Mouse (Mus musculus): Measurements from ENCODE around the gene Rere.
"Not testable (repeated sequence)": the region's sequence is repeated elsewhere in the genome, so short reads cannot be mapped to it uniquely, and the experiment has no call there.

Rere gene

DNA sequence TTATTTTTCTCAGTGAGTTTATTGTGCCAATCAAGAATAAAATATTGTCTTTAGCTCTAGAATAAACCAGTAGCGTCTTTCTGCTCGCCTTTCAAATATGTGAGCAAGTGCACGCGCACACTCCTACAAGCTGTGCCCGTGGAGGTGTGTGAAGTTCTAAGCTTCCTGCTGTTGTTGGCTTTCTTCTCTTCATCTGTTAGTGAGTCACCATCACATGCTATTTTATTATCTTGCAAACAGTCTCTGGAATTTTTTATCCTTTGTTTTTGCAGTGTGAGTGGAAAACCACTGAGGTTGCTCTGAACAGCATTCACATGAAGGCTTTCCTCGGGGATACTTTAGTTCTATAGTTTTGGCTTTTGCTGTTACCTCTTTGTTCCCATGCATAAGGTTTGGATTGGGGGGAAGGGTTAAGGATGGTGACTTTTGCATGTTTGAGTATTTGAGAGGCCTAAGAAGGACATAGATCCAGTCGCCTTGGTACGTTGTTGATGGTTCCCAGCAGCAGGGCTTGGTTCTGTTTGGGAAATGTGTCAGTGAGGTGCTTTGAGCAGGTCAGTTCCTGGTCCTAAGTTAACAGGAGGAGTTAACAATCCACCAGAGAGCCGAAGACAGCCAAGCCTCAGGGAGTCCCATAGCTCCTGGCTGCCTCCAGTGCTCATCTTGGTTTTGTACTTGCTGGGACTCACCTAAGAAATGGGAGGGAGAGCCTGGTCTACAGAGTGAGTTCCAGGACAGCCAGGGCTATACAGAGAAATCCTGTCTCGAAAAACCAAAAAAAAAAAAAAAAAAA lies 300.7 kb downstream of the Rere start:
- no peak for DNase-seq (ENCODE audit: low read depth, low spot score)

DNA sequence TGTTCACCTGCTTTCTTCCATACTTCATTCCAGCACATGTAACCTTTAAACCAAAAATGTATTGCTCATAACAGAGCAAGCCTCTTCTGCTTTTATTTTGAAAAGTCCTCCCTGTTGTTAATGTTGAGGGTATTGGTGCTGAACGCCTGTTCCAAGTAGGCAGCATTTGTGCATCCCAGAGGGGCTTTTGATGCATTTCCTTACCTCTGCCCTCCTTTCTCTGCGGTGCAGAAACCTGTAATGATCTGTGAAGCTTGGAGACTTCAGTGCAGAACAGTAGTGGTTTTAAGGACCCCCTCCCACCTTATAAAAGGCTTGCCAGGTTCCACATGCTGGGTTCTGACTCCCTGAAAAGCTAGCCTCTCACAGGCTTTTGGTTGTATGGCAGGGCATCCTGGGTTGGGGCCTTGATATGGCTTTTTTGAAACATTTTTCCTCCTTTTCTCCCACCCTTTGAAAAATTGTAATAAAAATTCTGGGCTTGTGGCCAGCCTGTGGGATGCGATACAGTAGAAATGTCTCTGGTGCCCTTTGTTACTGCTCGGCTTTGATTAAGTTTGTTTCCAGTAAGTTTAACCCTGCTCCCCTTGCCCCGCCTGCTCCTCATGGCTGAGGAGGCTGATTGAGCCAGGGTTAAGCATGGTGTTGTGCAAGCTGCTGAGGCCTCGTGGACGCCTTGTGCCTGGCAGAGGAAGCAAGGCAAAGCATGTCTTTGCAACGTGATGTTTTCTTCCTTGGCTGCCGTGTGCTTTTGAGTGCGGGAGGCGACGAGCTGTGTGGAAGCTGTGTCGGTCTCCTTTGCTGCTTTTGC lies 301.7 kb downstream of the Rere start:
- no peak for DNase-seq (ENCODE audit: low read depth, low spot score)

GRCm38 (mm10) chr4:150583777-150584135 lies 302.3 kb downstream of the Rere start:
- DNase-seq (ENCODE audit: low read depth, low spot score): no peak

DNA sequence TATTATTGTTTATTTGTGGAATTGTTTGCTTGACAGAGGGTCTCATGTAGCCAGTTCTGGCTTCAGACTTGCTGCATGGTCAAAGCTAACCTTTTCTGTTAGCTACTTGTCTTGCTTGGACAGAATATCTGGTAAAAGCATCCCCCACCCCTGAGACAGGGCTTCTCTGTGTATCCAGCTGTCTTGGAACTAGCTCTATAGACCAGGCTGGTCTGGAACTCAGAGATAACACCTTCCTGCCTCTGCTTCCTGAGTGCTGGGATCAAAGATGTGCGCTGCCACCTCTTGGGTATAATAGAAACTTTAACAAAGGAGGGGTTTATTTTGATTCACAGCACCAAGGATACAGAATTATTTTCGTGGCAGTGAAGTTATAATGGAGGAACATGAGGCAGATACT lies 304.4 kb downstream of the Rere start:
- no peak for DNase-seq (ENCODE audit: low read depth, low spot score)

- DNase-seq (ENCODE audit: low read depth, low spot score): no peak
Observed at GRCm38 (mm10) chr4:150586275-150586674, 304.8 kb downstream of the Rere start.

GRCm38 (mm10) chr4:150587597-150588299 lies 306.3 kb downstream of the Rere start:
- no peak for DNase-seq (ENCODE audit: low read depth, low spot score)

- no peak for DNase-seq (ENCODE audit: low read depth, low spot score)
Observed at GRCm38 (mm10) chr4:150588300-150588621, 306.8 kb downstream of the Rere start.

DNA sequence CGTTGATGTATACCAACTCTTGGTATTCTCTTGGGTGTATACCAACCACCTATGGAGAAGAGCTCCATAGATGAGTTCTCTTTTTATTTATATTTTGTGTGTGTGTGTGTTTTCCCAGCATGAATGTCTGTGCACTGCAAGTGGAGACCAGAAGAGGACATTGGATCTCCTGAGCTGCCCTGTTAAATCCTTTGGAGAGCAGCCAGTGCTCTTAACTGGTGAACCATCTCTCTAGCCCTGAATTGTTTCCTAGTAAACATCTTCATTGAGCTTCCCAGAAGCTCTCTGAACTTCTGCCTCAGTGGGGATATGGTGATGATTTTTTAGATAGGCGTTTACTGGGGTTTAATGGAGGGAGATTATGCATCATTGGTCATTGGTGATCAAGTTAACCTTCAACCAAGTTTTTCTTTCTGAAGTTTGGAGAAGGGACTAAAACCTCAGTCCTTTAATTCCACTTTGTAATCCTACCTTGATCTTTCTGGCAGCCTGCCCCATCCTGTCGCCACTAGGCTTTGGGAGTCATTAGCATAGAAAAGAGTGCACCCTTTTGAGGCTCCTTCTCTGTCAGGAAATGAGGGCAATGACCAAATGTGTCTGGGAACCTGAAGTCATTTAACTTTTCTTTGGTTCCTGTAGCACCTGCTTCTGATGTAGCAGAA lies 309.3 kb downstream of the Rere start:
- no peak for DNase-seq (ENCODE audit: low read depth, low spot score)

GRCm38 (mm10) chr4:150591602-150592001 lies 310.2 kb downstream of the Rere start:
- DNase-seq (ENCODE audit: low read depth, low spot score): no peak

- DNase-seq (ENCODE audit: low read depth, low spot score): no peak
Observed at GRCm38 (mm10) chr4:150592087-150592486, 310.6 kb downstream of the Rere start.

DNA sequence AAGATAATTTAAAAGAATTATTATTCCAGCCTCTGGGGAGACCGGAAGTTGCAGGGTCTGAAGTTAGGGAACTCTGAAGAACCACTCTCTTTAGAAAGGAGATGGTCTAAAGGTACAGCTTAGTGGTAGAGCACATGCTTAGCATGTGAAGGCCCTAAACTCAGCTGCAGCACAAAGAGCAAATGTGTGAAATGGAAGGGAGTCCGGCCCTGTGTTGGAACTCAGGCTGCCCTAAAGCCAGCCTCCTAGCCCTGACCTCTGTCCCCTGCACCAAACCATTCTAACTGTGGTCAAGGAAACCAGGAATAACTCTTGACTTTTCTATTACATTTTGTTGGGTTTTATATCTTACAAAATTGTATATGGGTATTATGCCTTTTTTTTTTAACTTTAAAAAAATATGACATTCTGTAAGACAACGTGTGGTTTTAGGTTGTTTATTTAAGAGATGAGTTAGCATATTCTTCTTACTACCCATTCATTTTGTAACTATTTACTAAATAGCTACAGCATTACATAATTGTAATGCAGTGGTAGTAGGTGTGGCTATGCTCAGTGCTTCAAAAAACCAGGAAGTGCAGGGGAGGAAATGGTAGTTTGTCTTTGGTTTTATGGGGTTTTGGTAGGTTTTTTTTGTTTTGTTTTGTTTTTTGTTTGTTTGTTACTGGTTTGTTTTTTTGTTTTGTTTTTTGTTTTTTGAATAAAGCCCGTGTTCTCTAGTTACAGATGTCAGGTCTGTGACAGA lies 312.2 kb downstream of the Rere start:
- no peak for DNase-seq (ENCODE audit: low read depth, low spot score)

- DNase-seq (ENCODE audit: low read depth, low spot score): no peak
Observed at GRCm38 (mm10) chr4:150594298-150594829, 312.9 kb downstream of the Rere start.

DNA sequence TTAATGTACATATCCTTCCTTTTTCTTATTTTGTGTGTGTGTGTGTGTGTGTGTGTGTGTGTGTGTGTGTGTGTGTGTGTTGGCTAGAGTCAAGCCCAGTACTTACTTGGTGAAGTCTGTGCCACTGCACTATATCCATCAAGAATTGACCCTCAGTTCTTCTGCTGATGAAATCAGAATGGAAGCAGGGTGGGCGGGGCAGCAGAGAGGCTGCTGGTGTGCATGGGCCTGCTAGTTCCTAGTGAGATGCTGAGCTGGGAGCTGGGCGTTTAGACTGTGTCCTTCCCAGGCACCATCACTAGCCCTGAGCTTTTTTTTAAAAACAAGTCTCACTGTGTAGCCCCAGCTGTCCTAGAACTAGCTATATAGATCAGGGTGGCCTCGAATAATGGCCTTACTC lies 313.6 kb downstream of the Rere start:
- no peak for DNase-seq (ENCODE audit: low read depth, low spot score)

- DNase-seq (ENCODE audit: low read depth, low spot score): no peak
Observed at GRCm38 (mm10) chr4:150595991-150596390, 314.5 kb downstream of the Rere start.

DNA sequence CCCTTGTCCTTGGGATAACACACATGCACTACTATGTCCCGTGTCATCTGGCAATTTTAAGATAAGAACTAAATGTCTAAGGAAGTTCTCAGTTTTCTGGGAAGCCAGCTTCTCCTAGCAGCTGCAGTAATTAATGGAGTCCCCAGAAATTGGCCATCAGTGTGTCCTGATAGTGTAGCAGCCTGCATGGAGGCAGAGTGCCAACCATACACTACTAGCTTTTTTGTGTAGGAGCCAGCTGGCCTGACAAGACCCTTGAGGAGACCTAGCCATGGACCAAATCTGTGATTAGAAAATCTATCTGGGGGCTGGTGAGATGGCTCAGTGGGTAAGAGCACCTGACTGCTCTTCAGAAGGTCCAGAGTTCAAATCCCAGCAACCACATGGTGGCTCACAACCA lies 317.2 kb downstream of the Rere start:
- DNase-seq (ENCODE audit: low read depth, low spot score): no peak

GRCm38 (mm10) chr4:150599119-150599992 lies 317.9 kb downstream of the Rere start:
- no peak for DNase-seq (ENCODE audit: low read depth, low spot score)

GRCm38 (mm10) chr4:150600503-150600902 lies 319.1 kb downstream of the Rere start:
- DNase-seq (ENCODE audit: low read depth, low spot score): not testable (repeated sequence)

DNA sequence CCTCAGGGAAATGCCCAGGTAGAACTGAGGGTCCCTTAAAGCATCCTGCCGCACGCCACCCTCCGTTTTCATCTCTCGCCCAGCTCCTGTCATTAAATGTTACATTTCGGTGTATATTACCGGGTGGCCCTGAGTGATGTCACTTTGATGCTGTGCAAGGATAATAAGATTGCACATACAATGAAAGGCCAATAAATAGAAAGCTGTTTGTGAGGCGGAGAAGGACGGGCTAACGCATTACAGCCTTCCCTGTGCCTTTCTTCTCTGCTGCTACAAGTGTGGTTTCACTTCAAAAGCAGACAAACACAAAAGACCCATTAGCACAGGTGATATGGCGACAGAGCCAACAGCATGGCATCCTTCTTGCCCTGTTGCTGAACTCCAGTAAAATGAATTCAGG lies 320.0 kb downstream of the Rere start:
- DNase-seq (ENCODE audit: low read depth, low spot score): no peak

DNA sequence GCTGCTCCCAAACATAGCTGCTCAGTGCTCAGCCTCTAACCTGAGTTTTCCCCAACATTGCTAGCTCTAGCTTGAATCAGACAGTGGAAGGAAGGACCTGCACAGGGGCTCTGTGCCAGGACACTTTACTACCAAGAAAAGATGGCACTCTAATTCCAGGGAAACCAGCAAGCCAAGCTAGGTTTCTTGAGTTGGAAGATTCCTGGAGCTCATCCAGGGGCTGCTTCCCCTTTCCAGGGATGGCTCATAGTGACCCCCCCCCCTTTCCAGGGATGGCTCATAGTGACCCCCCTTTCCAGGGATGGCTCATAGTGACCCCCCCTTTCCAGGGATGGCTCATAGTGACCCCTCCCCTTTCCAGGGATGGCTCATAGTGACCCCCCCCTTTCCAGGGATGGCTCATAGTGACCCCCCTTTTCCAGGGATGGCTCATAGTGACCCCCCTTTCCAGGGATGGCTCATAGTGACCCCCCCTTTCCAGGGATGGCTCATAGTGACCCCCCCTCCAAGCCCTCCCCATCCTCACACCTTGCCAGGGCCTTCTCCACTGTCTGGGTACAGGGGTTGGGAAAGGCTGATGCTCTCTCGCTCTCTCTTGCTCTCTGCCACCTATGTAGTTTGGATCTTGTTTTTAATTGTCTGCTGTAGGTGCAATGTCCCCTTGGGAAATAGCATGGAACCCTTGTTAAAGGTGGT lies 322.1 kb downstream of the Rere start:
- DNase-seq (ENCODE audit: low read depth, low spot score): no peak

Data from mesoderm, embryonic 11.5 days (tissue).